Comparison of ENCODE assay signal across 9 mouse cellular contexts in the genomic region with DNA sequence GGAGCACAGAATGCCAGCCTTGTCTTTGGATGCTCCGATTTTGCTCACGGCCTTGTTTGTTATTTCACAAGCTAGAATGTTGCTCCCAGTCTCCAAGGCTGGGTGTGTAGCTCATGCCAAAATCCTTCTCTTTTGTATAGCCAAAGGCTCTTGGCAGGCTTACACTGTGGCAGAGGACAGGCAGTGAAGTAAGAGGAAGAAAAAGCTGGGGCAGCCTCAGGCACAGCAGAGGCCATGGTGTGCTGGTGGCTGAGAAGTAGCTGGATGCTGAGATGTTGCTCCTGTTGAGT.
DNase-seq lines count a peak whose midpoint lies in the region; ATAC-seq and TF ChIP-seq lines count a peak whose summit lies in the region.
"Had no signal": no experiment of that assay in that cellular context is flagged by ENCODE, and none has a peak within 500 bp of the region (broad histone marks: within the 10 kb centered on the region; RNA-seq: fewer than 3 reads in every experiment).

No protein-coding gene starts in this region.

- H3K4me1 ChIP-seq in hindbrain, embryonic 13.5 days (replicated peaks) = peaks cover 88% of the 10 kb centered on the region
- H3K4me1 ChIP-seq in hindbrain, embryonic 11.5 days (replicated peaks; ENCODE audit: control insufficient read depth, insufficient read depth, low read length) = 0 out of 2 replicates have a peak, but pooled peaks cover 3% of the 10 kb centered on the region
- peaks cover 20% of the 10 kb centered on the region for H3K4me1 ChIP-seq in embryonic fibroblast, embryonic 13.5 days (ENCODE audit: control insufficient read depth, insufficient read depth, low read length)

- ATAC-seq in hindbrain, embryonic 13.5 days (ENCODE audit: low FRiP score) = peak; percentile 19; the same call in 1 of the 2 replicates
- no peak for ATAC-seq in hindbrain, embryonic 11.5 days (ENCODE audit: low FRiP score)

- H3K36me3 ChIP-seq in hindbrain, embryonic 13.5 days = no peaks in the 10 kb centered on the region
- no peaks in the 10 kb centered on the region for H3K36me3 ChIP-seq in hindbrain, embryonic 11.5 days (ENCODE audit: control insufficient read depth, insufficient read depth, low read length)
- H3K36me3 ChIP-seq: midbrain, embryonic 12.5 days had no signal

- 70% methylated on average over 2 of the region's 2 CpGs for WGBS in hindbrain, embryonic 13.5 days
- WGBS in hindbrain, embryonic 11.5 days = 96% methylated on average over 2 of the region's 2 CpGs

- no peak for TF ChIP-seq POLR2A in embryonic fibroblast, embryonic 13.5 days (IDR thresholded peaks at IDR 0.05; ENCODE audit: low read depth, low read length)

- TF ChIP-seq CTCF in embryonic fibroblast, embryonic 13.5 days (IDR thresholded peaks at IDR 0.05; ENCODE audit: borderline replicate concordance, insufficient read depth, low read length) = no peak

- H3K27ac ChIP-seq in hindbrain, embryonic 13.5 days = peak overlapping the region; percentile 66; the same call in 1 of the 2 replicates
- no peak overlapping the region for H3K27ac ChIP-seq in hindbrain, embryonic 11.5 days (ENCODE audit: low read depth, low read length)
- peak overlapping the region; percentile 21; the same call in 1 of the 2 replicates for H3K27ac ChIP-seq in embryonic fibroblast, embryonic 13.5 days (ENCODE audit: insufficient read depth, low read length)
- H3K27ac ChIP-seq: midbrain, embryonic 12.5 days had no signal

- DNase-seq in hindbrain, embryonic 11.5 days (ENCODE audit: low spot score) = no peak
- DNase-seq in adipocyte (ENCODE audit: low spot score) (peak; percentile 96), MN1 (ENCODE audit: low spot score) (no peak)
- peak; percentile 44 to 54 for DNase-seq in layer of hippocampus, postnatal 10 days (ENCODE audit: low spot score in 2 of 2)
- no peak for DNase-seq in spleen, postnatal 14 days (ENCODE audit: low spot score in 2 of 2)
- DNase-seq in urinary bladder, postnatal 10 days (ENCODE audit: low spot score) = no peak

- no peaks in the 10 kb centered on the region for H3K9me3 ChIP-seq in hindbrain, embryonic 13.5 days
- H3K9me3 ChIP-seq in hindbrain, embryonic 11.5 days (ENCODE audit: control insufficient read depth, low read length) = no peaks in the 10 kb centered on the region
- H3K9me3 ChIP-seq: midbrain, embryonic 12.5 days had no signal

- no peak overlapping the region for H3K4me3 ChIP-seq in hindbrain, embryonic 13.5 days
- no peak overlapping the region for H3K4me3 ChIP-seq in hindbrain, embryonic 11.5 days (ENCODE audit: low read depth, low read length)
- no peak overlapping the region for H3K4me3 ChIP-seq in embryonic fibroblast, embryonic 13.5 days (ENCODE audit: insufficient read depth, low read length)
- H3K4me3 ChIP-seq: midbrain, embryonic 12.5 days had no signal

- H3K4me2 ChIP-seq in hindbrain, embryonic 13.5 days = no peak overlapping the region
- no peak overlapping the region for H3K4me2 ChIP-seq in hindbrain, embryonic 11.5 days (replicated peaks; ENCODE audit: low read depth, low read length)
- H3K4me2 ChIP-seq: midbrain, embryonic 12.5 days had no signal

- no peaks in the 10 kb centered on the region for H3K27me3 ChIP-seq in hindbrain, embryonic 13.5 days
- H3K27me3 ChIP-seq in hindbrain, embryonic 11.5 days (ENCODE audit: control insufficient read depth, insufficient read depth, low read length) = no peaks in the 10 kb centered on the region
- H3K27me3 ChIP-seq: midbrain, embryonic 12.5 days had no signal

- H3K9ac ChIP-seq in hindbrain, embryonic 13.5 days = no peak overlapping the region
- H3K9ac ChIP-seq in hindbrain, embryonic 11.5 days (ENCODE audit: low read depth, low read length) = no peak overlapping the region
- H3K9ac ChIP-seq: midbrain, embryonic 12.5 days had no signal

Comparison
In these comparisons a context has a peak if more than half of its experiments do, and no peak if none do; other contexts are left out.
1. DNase-seq: peak in adipocyte (single experiment) and layer of hippocampus, postnatal 10 days (2 of 2); none in hindbrain, embryonic 11.5 days (single experiment), spleen, postnatal 14 days (0 of 2), urinary bladder, postnatal 10 days (single experiment) and MN1 (single experiment).